Mouse (Mus musculus): ENCODE measurements around the gene Slc12a4. TPM values are rescaled to one million over a fixed set of nuclear protein-coding genes. Genes with fewer than 3 reads are reported as not detected.

The Slc12a4 gene
- polyA plus RNA-seq, 1 experiment from 2014 or later: 18.7 TPM

DNA sequence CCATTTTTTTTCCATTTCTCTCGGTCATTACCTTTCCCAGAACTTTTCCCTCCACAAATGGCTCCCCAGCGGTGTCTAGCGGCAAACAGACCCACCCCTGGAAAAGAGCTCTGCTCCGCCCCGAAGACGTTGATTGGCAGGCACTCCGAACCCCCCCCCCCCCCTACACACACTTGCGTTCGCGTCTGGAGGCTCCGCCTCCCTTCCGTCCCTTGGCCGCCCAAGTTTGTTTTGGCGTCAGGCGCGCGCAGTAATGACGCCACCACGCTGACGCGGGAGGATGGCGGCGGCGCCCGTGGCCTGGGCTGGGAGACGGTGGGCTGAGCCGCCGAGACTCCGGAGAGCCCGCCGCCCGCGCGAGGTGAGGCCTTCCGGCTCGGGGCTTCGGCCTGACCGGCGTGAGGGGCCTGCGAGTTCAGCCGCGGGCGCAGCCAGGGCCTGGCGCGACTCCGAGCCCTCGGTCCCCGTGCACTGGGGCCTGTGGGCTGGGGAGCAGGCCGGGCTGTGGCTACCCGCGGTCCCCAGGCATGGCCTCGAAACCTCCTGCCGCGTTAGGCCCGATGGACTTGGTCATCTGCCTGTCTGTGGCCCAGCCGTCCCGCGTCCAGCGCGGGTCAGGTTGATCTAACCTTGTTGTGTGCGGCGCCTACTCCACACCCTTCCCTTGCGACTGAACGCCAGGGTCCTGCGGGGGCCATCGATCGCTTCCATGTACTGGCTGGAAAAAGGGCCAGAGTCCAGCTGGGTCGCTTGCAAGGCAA, 65.5 kb downstream of the Slc12a4 start, which contains the start of gene Pskh1:
TSS of gene Pskh1 (plus strand) at position 262 of the 761 bp plus-strand sequence.
- H3K9me3 ChIP-seq (replicated peaks): no peaks in the 10 kb centered on the region
- peak; percentile 95 for DNase-seq (ENCODE audit: low spot score)
- H3K36me3 ChIP-seq: peaks cover under 1% of the 10 kb centered on the region; the same call in 1 of the 2 replicates
- peak within 1 kb of the TSS; percentile 89 for H3K4me3 ChIP-seq
- whole genome bisulfite sequencing: under 1% methylated on average over 68 of the region's 68 CpGs
- no peaks in the 10 kb centered on the region for H3K27me3 ChIP-seq (ENCODE audit: low read depth, poor library complexity, severe bottlenecking)
- peaks cover 11% of the 10 kb centered on the region for H3K4me1 ChIP-seq
- H3K27ac ChIP-seq (replicated peaks): peak within 1 kb of the TSS; percentile 97

DNA sequence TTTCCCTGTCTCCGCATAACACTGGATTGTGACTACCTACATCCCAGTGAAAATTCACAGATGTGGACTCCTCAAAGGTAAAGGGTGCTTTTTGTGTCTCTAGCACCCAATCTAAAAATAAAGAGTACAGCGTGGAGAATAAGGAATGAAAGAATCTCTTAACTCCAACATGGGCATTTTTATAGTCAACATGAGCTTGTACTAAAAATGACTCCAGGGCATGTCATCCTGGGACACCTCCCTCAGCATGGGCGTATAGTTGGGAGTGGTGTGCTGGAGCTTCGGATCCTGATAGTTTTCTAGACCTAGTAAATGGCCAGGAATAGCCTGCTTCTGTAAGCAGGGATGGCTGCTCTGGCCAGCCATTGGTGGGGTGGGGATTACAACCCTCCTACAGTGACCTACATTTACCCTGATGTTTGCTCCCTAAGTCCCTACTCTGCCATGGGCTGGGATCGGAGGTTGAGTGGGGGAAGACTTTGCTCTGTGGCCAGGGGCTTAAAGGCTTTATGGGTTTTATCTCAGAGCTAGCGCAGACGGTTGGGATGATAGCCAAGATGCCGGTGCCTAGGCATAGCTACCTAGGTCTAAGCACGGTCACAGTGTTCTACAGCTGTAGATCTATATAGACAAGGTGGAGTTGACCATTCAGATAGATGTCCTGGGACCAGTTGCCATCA, 68.0 kb downstream of the Slc12a4 start:
- Histone ChIP-seq H3K36me3 (peaks cover 24% of the 10 kb centered on the region), H3K9me3 (replicated peaks) (no peaks in the 10 kb centered on the region), H3K27ac (replicated peaks) (no peak overlapping the region), H3K27me3 (ENCODE audit: low read depth, poor library complexity, severe bottlenecking) (no peaks in the 10 kb centered on the region), H3K4me1 (peaks cover 22% of the 10 kb centered on the region), H3K4me3 (no peak overlapping the region)
- 83% methylated on average over 9 of the region's 9 CpGs for WGBS
- no peak for DNase-seq (ENCODE audit: low spot score)

Small RNA genes lying within 50 kb of the gene (microRNA-seq; reads per million reads assigned to microRNA genes)
- not detected for gene Mir7074

Other genes starting within 250 kb of the Slc12a4 start
- 35.0 and 39.5 TPM in 2 replicates for gene Gfod2, start 207.4 kb downstream of the Slc12a4 start, polyA plus RNA-seq (2016; fragmentation: Nextera tagmentation; extraction: Ambion mirVana)
- 9.6 and 11.4 TPM in 2 replicates for gene Ranbp10, start 138.7 kb downstream of the Slc12a4 start, polyA plus RNA-seq (2016; fragmentation: Nextera tagmentation; extraction: Ambion mirVana)
- gene Tsnaxip1, start 138.4 kb downstream of the Slc12a4 start, polyA plus RNA-seq (2016; fragmentation: Nextera tagmentation; extraction: Ambion mirVana): 0.22 and 0.23 TPM in 2 replicates
- 55.7 and 62.6 TPM in 2 replicates for gene Cenpt, start 112.8 kb downstream of the Slc12a4 start, polyA plus RNA-seq (2016; fragmentation: Nextera tagmentation; extraction: Ambion mirVana)
- gene Thap11, start 111.0 kb downstream of the Slc12a4 start, polyA plus RNA-seq (2016; fragmentation: Nextera tagmentation; extraction: Ambion mirVana): 82.2 and 88.1 TPM in 2 replicates
- 375 and 418 TPM in 2 replicates for gene Nutf2, start 105.5 kb downstream of the Slc12a4 start, polyA plus RNA-seq (2016; fragmentation: Nextera tagmentation; extraction: Ambion mirVana)
- 74.0 and 81.5 TPM in 2 replicates for gene Edc4, start 85.2 kb downstream of the Slc12a4 start, polyA plus RNA-seq (2016; fragmentation: Nextera tagmentation; extraction: Ambion mirVana)
- gene Nrn1l, start 72.5 kb downstream of the Slc12a4 start, polyA plus RNA-seq (2016; fragmentation: Nextera tagmentation; extraction: Ambion mirVana): 0.39 and 0.54 TPM in 2 replicates
- gene Pskh1, start 65.7 kb downstream of the Slc12a4 start, polyA plus RNA-seq (2016; fragmentation: Nextera tagmentation; extraction: Ambion mirVana): 29.9 and 32.2 TPM in 2 replicates
- gene Ctrl, start 32.2 kb downstream of the Slc12a4 start, polyA plus RNA-seq (2016; fragmentation: Nextera tagmentation; extraction: Ambion mirVana): 1.3 and 1.4 TPM in 2 replicates
- 29.1 TPM in 2 replicates for gene Psmb10, start 27.7 kb downstream of the Slc12a4 start, polyA plus RNA-seq (2016; fragmentation: Nextera tagmentation; extraction: Ambion mirVana)
- 1.0 and 1.2 TPM in 2 replicates for gene Lcat, start 22.7 kb downstream of the Slc12a4 start, polyA plus RNA-seq (2016; fragmentation: Nextera tagmentation; extraction: Ambion mirVana)
- not detected in 2 replicates for gene Dpep3, start 13.3 kb upstream of the Slc12a4 start, polyA plus RNA-seq (2016; fragmentation: Nextera tagmentation; extraction: Ambion mirVana)
- gene Dus2, start 25.2 kb upstream of the Slc12a4 start, polyA plus RNA-seq (2016; fragmentation: Nextera tagmentation; extraction: Ambion mirVana): 21.4 and 21.5 TPM in 2 replicates
- 0.17 TPM in 1 of 2 replicates, not detected in the other for gene Dpep2nb, start 39.9 kb upstream of the Slc12a4 start, polyA plus RNA-seq (2016; fragmentation: Nextera tagmentation; extraction: Ambion mirVana)
- 22.6 and 23.0 TPM in 2 replicates for gene Ddx28, start 45.8 kb upstream of the Slc12a4 start, polyA plus RNA-seq (2016; fragmentation: Nextera tagmentation; extraction: Ambion mirVana)
- gene Nfatc3, start 92.7 kb upstream of the Slc12a4 start, polyA plus RNA-seq (2016; fragmentation: Nextera tagmentation; extraction: Ambion mirVana): 5.3 and 5.9 TPM in 2 replicates
- gene Esrp2, start 170.9 kb upstream of the Slc12a4 start, polyA plus RNA-seq (2016; fragmentation: Nextera tagmentation; extraction: Ambion mirVana): 1.5 and 2.0 TPM in 2 replicates
- gene Pla2g15, start 184.3 kb upstream of the Slc12a4 start, polyA plus RNA-seq (2016; fragmentation: Nextera tagmentation; extraction: Ambion mirVana): 13.5 and 15.6 TPM in 2 replicates
- gene Slc7a6, start 202.8 kb upstream of the Slc12a4 start, polyA plus RNA-seq (2016; fragmentation: Nextera tagmentation; extraction: Ambion mirVana): 78.9 and 79.8 TPM in 2 replicates
- gene Slc7a6os, start 244.8 kb upstream of the Slc12a4 start, polyA plus RNA-seq (2016; fragmentation: Nextera tagmentation; extraction: Ambion mirVana): 34.9 and 35.9 TPM in 2 replicates
- gene Prmt7, start 244.8 kb upstream of the Slc12a4 start, polyA plus RNA-seq (2016; fragmentation: Nextera tagmentation; extraction: Ambion mirVana): 78.9 and 81.6 TPM in 2 replicates